Mouse (Mus musculus) forebrain, postnatal 0 days (tissue): ENCODE results near the gene Rcsd1. TPM values are rescaled to one million over a fixed set of nuclear protein-coding genes. Genes with fewer than 3 reads are reported as not detected.
A peak's percentile ranks its signal among the peaks of the same experiment; 100 is the strongest.

ENCODE experiments used
- ATAC-seq: fragments of 200-750 bp; cut with Nextera tagmentation; 2 replicates; pipeline ENCODE4 v1.8.0; 2017; ENCODE audit warnings: mild to moderate bottlenecking, moderate library complexity
- DNase-seq: peaks from one replicate; pipeline ENCODE4 v3.0.0-alpha.2; 2015
- H3K27ac ChIP-seq: fragments of 300-500 bp; sonication (generic); 2 replicates; pipeline ENCODE4 v1.5.1; 2014; ENCODE audit warnings: low read depth, mild to moderate bottlenecking, antibody characterized with exemption, low read length, moderate library complexity, mixed read lengths
- H3K27me3 ChIP-seq: fragments of 300-500 bp; sonication (generic); 2 replicates; pipeline ENCODE4 v1.6.1; 2014; ENCODE audit warnings: mild to moderate bottlenecking, low read length, mixed read lengths; ENCODE audit not compliant: insufficient read depth
- H3K36me3 ChIP-seq: fragments of 300-500 bp; sonication (generic); 2 replicates; pipeline ENCODE4 v1.6.1; 2014; ENCODE audit warnings: mild to moderate bottlenecking, moderate library complexity; ENCODE audit not compliant: insufficient read depth
- H3K4me1 ChIP-seq: fragments of 300-500 bp; sonication (generic); 2 replicates; pipeline ENCODE4 v1.6.1; 2014; ENCODE audit warnings: antibody characterized with exemption; ENCODE audit not compliant: insufficient read depth
- H3K4me2 ChIP-seq: fragments of 300-500 bp; sonication (generic); 2 replicates; pipeline ENCODE4 v1.6.1; 2014; ENCODE audit warnings: low read depth, mild to moderate bottlenecking, moderate library complexity
- H3K4me3 ChIP-seq: fragments of 300-500 bp; sonication (generic); 2 replicates; pipeline ENCODE4 v1.5.1; 2014; ENCODE audit warnings: low read depth, low read length, mixed read lengths
- H3K9ac ChIP-seq: fragments of 300-500 bp; sonication (generic); 2 replicates; pipeline ENCODE4 v1.6.1; 2014; ENCODE audit warnings: mild to moderate bottlenecking
- H3K9me3 ChIP-seq: fragments of 300-500 bp; sonication (generic); 2 replicates; pipeline ENCODE4 v1.6.1; 2016; ENCODE audit warnings: low read length
- CTCF ChIP-seq: sonication (generic); IDR thresholded peaks from 2 replicates; pipeline ENCODE4 v1.5.1; 2016; ENCODE audit warnings: antibody characterized with exemption, control low read depth, low read depth
- WGBS: fragments of 180-500 bp; shearing (Covaris S2); extraction: QIAGEN DNeasy Blood & Tissue Kit; methylation state at CpG from one replicate; pipeline ENCODE4 v1.1.7; 2014; 5-methylcytosine and 5-hydroxymethylcytosine counted together
- polyA plus RNA-seq: library from polyadenylated mRNA; unstranded; fragments of >200 nt; fragmentation: Nextera tagmentation; extraction: Ambion mirVana; gene quantifications from 2 replicates; pipeline ENCODE4 v1.2.1, GENCODE M21; 2015
- total RNA-seq: library from RNA; depleted of rRNA; stranded (reverse); fragments of >200 nt; gene quantifications from 2 replicates; pipeline ENCODE4 v1.2.3, GENCODE M21; 2014

Rcsd1 gene
- total and polyA plus RNA-seq, 2 experiments from 2014 or later, result 7.5 to 8.0 TPM

DNA sequence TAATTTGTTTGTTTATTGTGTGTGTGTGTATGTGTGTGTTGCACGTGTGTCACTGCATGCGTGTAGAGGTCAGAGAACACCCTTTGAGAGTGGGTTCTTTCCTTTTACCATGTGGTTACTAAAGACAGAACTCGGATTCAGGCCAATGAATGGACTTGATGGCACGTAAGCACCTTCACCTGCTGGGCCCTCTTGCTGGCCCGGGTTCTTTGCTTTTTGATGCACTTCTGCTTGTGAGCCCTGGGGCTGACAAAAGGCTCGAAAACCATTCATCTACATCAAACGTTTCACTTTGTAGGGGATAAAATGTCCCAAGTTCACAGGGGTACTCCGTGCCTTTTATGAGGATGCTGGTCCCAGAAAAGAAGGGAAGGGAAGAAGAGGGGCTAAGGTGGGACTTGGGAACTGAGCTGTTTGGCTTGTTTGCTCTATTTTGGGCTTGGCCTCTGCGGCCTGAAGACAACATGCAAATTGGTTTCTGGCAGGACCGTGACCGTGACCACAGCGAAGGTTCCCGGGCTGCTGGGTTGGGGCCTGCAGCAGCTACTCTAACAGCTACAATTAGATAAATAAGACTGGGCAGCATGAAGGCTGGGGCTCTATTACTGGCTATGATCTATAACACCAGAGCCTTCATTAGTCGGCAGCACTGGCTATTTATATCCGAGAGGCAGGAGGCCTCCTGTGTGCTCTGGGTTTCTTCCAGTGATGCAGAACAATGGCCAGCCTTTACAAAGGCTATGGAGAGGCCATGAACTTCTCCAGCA, 46.9 kb downstream of the Rcsd1 start:
- TF ChIP-seq CTCF, result no peak
- Histone ChIP-seq H3K36me3 (no peaks in the 10 kb centered on the region), H3K9me3 (no peaks in the 10 kb centered on the region), H3K4me2 (no peak overlapping the region), H3K9ac (no peak overlapping the region), H3K27ac (no peak overlapping the region), H3K27me3 (no peaks in the 10 kb centered on the region), H3K4me1 (no peaks in the 10 kb centered on the region), H3K4me3 (no peak overlapping the region)
- WGBS, result 39% methylated on average over 15 of the region's 15 CpGs
- ATAC-seq (no peak), DNase-seq (no peak)

DNA sequence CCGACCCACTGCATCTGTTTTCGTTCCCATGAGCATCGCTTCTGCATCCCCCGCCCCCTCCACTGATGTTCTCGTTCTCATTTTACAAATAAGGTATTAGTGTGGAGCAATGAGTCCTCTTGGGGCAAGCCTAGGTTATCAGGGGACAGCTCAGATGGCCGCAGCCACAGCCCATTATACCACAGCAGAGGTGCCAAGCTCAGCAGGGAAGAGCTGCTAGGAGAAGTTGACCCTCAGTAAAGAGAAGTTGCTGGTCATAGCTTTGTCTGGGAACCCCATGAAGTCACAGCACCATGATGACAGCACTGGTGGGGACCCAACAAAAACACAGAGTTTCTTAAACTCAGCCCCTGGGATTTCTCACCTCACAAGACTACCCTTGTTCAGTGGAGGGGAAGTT, 47.8 kb downstream of the Rcsd1 start:
- ATAC-seq (no peak), DNase-seq (no peak)
- Histone ChIP-seq H3K27me3 (no peaks in the 10 kb centered on the region), H3K9ac (no peak overlapping the region), H3K4me3 (no peak overlapping the region), H3K4me1 (no peaks in the 10 kb centered on the region), H3K27ac (no peak overlapping the region), H3K36me3 (no peaks in the 10 kb centered on the region), H3K4me2 (no peak overlapping the region), H3K9me3 (no peaks in the 10 kb centered on the region)
- WGBS, result 88% methylated on average over 6 of the region's 6 CpGs
- TF ChIP-seq CTCF, result no peak

DNA sequence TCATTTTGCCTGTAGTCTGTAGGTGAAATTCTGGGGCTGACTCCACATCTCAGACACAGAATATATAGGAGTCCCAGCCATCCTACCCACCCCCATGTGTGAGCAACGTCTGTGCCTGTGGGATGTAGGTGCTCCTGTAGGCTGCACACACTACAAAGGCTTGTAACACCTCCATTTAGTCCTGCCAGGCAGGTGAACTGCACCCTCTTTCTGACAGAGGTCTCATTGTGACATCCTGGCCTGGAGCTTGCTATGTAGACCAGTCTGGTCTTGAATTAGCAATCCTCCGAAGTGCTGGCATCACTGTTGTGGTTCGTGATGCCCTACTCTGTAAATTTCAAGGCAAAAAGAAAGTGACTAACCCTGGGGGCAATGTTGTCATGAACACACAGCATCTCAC, 48.4 kb downstream of the Rcsd1 start:
- 62% methylated on average over 3 of the region's 3 CpGs for WGBS
- no peak for TF ChIP-seq CTCF
- Histone ChIP-seq H3K27me3 (no peaks in the 10 kb centered on the region), H3K9ac (no peak overlapping the region), H3K4me3 (no peak overlapping the region), H3K4me1 (no peaks in the 10 kb centered on the region), H3K4me2 (no peak overlapping the region), H3K9me3 (no peaks in the 10 kb centered on the region), H3K36me3 (no peaks in the 10 kb centered on the region), H3K27ac (no peak overlapping the region)
- ATAC-seq (no peak), DNase-seq (no peak)

DNA sequence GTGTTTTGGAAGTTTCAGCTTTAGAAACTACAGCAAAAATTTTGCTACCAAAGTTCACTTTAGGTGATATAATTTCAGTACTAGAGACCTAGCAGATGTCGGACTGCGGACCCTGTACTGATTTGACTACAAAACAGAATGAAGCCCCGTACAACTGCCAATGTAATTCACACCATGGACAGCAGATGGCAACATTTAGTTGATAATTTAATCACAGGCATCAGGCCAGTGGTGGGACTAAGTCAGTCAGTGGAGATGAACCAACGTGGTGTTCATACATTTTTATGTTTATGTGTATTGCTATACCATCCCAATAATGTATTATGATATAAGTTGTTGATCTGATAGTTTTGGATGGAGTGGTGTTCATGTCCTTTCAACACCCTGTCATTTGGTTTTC, 48.8 kb downstream of the Rcsd1 start:
- peak; percentile 62 for ATAC-seq
- DNase-seq, result peak; percentile 89
- no peaks in the 10 kb centered on the region for H3K4me1 ChIP-seq
- H3K36me3 ChIP-seq, result no peaks in the 10 kb centered on the region
- H3K4me2 ChIP-seq, result no peak overlapping the region
- 8% methylated on average over 4 of the region's 4 CpGs for WGBS
- no peak overlapping the region for H3K27ac ChIP-seq
- H3K9ac ChIP-seq, result no peak overlapping the region
- no peak overlapping the region for H3K4me3 ChIP-seq
- H3K9me3 ChIP-seq, result no peaks in the 10 kb centered on the region
- no peaks in the 10 kb centered on the region for H3K27me3 ChIP-seq
- peak; percentile 83 for TF ChIP-seq CTCF

DNA sequence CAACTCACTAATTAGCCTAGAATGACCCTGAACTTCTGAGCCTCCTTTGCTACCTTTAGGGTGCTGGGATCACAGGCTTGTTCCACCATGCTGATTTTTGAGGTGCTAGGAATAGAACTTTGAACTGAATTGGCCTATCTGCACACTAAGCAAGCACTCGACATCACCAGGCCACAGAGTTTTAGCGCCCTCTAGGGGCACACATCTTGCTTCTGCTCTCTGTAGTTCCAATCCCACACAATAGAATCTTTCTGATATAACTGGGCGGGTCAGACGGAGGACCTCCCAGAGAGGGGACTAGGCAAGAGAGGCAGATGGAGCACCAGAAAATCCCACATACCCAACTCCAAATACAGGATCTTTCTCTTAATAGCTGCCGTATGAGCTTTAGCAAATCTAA, 51.0 kb downstream of the Rcsd1 start:
- Histone ChIP-seq H3K9ac (no peak overlapping the region), H3K9me3 (no peaks in the 10 kb centered on the region), H3K27me3 (no peaks in the 10 kb centered on the region), H3K27ac (no peak overlapping the region), H3K4me1 (no peaks in the 10 kb centered on the region), H3K36me3 (no peaks in the 10 kb centered on the region), H3K4me2 (no peak overlapping the region), H3K4me3 (no peak overlapping the region)
- peak; percentile 74 for DNase-seq
- ATAC-seq, result peak; percentile 70
- WGBS, result 29% methylated on average over 5 of the region's 5 CpGs
- peak; percentile 74 for TF ChIP-seq CTCF

DNA sequence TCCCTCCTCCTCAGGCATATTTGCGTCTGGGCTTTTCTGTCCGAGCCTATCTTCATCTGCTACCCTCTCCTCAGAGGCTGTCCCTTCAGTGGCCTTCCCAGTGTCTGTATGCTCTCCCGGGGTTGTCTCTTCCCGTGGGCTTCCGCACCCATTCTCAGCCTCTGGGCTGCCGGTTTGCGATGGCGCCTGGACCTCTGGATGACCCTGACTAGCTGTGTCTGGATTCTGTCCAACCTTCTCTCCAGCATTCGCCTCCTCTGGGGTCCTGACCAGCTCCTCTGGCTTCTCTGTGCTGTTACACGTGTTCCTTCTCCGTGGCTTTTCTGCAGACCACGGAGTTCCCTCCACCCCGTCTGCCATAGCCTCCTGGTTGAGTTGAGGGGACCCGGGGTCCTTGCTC, 54.1 kb downstream of the Rcsd1 start:
- H3K36me3 ChIP-seq, result no peaks in the 10 kb centered on the region
- no peak overlapping the region for H3K9ac ChIP-seq
- no peak overlapping the region for H3K27ac ChIP-seq
- no peak overlapping the region for H3K4me3 ChIP-seq
- ATAC-seq (no peak), DNase-seq (no peak)
- no peak for TF ChIP-seq CTCF
- no peak overlapping the region for H3K4me2 ChIP-seq
- H3K27me3 ChIP-seq, result no peaks in the 10 kb centered on the region
- no peaks in the 10 kb centered on the region for H3K9me3 ChIP-seq
- no peaks in the 10 kb centered on the region for H3K4me1 ChIP-seq
- 86% methylated on average over 14 of the region's 14 CpGs for WGBS

DNA sequence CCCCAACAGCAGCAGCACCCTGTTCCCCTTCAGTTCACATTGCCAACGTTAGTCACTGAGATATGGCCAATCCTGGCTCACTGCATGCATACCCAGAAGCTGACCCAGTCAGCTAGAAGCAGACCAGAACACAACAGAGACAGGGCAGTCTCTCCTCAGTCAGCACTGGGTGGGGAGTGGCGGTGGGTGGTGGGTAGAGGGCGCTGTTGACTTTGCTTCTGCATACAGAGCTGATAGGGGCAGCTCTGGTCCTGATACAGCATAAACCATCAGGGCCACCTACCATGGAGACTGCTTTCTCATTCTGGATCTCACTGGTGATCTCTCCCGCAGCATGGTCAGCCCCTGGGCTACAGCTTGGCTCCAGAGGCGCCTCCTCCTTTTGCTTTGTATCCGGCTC, 54.5 kb downstream of the Rcsd1 start:
- TF ChIP-seq CTCF, result no peak
- Histone ChIP-seq H3K4me1 (no peaks in the 10 kb centered on the region), H3K27ac (no peak overlapping the region), H3K4me2 (no peak overlapping the region), H3K4me3 (no peak overlapping the region), H3K36me3 (no peaks in the 10 kb centered on the region), H3K27me3 (no peaks in the 10 kb centered on the region), H3K9me3 (no peaks in the 10 kb centered on the region), H3K9ac (no peak overlapping the region)
- ATAC-seq, result no peak
- no peak for DNase-seq
- 75% methylated on average over 6 of the region's 6 CpGs for WGBS
